Mouse (Mus musculus) liver, postnatal 0 days (tissue): ENCODE data around the gene Myrfl.

Experiments
- CTCF ChIP-seq: sonication (generic); IDR thresholded peaks from 2 replicates; pipeline ENCODE4 v1.5.1; 2016; ENCODE audit warnings: antibody characterized with exemption, low read depth
- EP300 ChIP-seq: IDR thresholded peaks from 2 replicates; pipeline ENCODE4 v1.6.1; 2016; ENCODE audit warnings: antibody characterized with exemption, low read depth, mild to moderate bottlenecking

GRCm38 (mm10) chr10:116742189-116742588 lies 154.5 kb downstream of the Myrfl start:
- no peak for TF ChIP-seq CTCF
- no peak for TF ChIP-seq EP300
